Mouse (Mus musculus) lung, embryonic 14.5 days (tissue): ENCODE measurements around the gene Snai3. TPM values are rescaled to one million over a fixed set of nuclear protein-coding genes. Genes with fewer than 3 reads are reported as not detected.
A peak's percentile ranks its signal among the peaks of the same experiment; 100 is the strongest.

Experiments
- ATAC-seq: fragments of 200-750 bp; cut with Nextera tagmentation; 2 replicates; pipeline ENCODE4 v1.8.0; 2017; ENCODE audit warnings: mild to moderate bottlenecking, moderate TSS enrichment, moderate library complexity; ENCODE audit not compliant: insufficient read depth
- DNase-seq: peaks from one replicate; pipeline ENCODE4 v3.0.0-alpha.2; 2015
- H3K27ac ChIP-seq: fragments of 300-500 bp; sonication (generic); 2 replicates; pipeline ENCODE4 v1.5.1; 2014; ENCODE audit warnings: low read depth, mild to moderate bottlenecking, moderate library complexity
- H3K27me3 ChIP-seq: fragments of 300-500 bp; sonication (generic); 2 replicates; pipeline ENCODE4 v1.6.1; 2014; ENCODE audit warnings: low read length, control low read depth; ENCODE audit not compliant: insufficient read depth
- H3K36me3 ChIP-seq: fragments of 300-500 bp; sonication (generic); 2 replicates; pipeline ENCODE4 v1.6.1; 2014; ENCODE audit warnings: control low read depth; ENCODE audit not compliant: insufficient read depth
- H3K4me1 ChIP-seq: fragments of 300-500 bp; sonication (generic); 2 replicates; pipeline ENCODE4 v1.6.1; 2014; ENCODE audit warnings: antibody characterized with exemption, control low read depth; ENCODE audit not compliant: insufficient read depth
- H3K4me2 ChIP-seq: fragments of 300-500 bp; sonication (generic); 2 replicates; pipeline ENCODE4 v1.6.1; 2014; ENCODE audit warnings: mild to moderate bottlenecking
- H3K4me3 ChIP-seq: fragments of 300-500 bp; sonication (generic); 2 replicates; pipeline ENCODE4 v1.5.1; 2014; ENCODE audit warnings: low read depth, low read length
- H3K9ac ChIP-seq: fragments of 300-500 bp; sonication (generic); 2 replicates; pipeline ENCODE4 v1.6.1; 2014
- H3K9me3 ChIP-seq: fragments of 300-500 bp; sonication (generic); 2 replicates; pipeline ENCODE4 v1.6.1; 2016; ENCODE audit warnings: low read depth, low read length, control low read depth
- CTCF ChIP-seq: IDR thresholded peaks from 2 replicates; pipeline ENCODE4 v1.5.1; 2016; ENCODE audit warnings: antibody characterized with exemption, low read depth
- WGBS: fragments of 180-500 bp; shearing (Covaris S2); extraction: QIAGEN DNeasy Blood & Tissue Kit; methylation state at CpG from one replicate; pipeline ENCODE4 v1.1.7; 2014; 5-methylcytosine and 5-hydroxymethylcytosine counted together
- polyA plus RNA-seq: library from polyadenylated mRNA; unstranded; fragments of >200 nt; fragmentation: Nextera tagmentation; extraction: Ambion mirVana; gene quantifications from 2 replicates; pipeline ENCODE4 v1.2.1, GENCODE M21; 2014

The Snai3 gene
- polyA plus RNA-seq, 1 experiment from 2014 or later = 1.3 TPM

- Histone ChIP-seq H3K4me1 (0 out of 2 replicates have a peak, but pooled peaks cover 7% of the 10 kb centered on the region), H3K27me3 (no peaks in the 10 kb centered on the region), H3K36me3 (peaks cover 42% of the 10 kb centered on the region), H3K27ac (no peak overlapping the region), H3K4me2 (no peak overlapping the region), H3K9ac (no peak overlapping the region), H3K4me3 (no peak overlapping the region), H3K9me3 (no peaks in the 10 kb centered on the region)
- ATAC-seq (no peak), DNase-seq (no peak)
- TF ChIP-seq CTCF = no peak
- WGBS = 89% methylated on average over 13 of the region's 13 CpGs
Measured at GRCm38 (mm10) chr8:122467816-122468215, 7.3 kb upstream of the Snai3 start.

- DNase-seq = no peak
- WGBS = 65% methylated on average over 7 of the region's 7 CpGs
- TF ChIP-seq CTCF = no peak
- Histone ChIP-seq H3K4me2 (no peak overlapping the region), H3K4me1 (0 out of 2 replicates have a peak, but pooled peaks cover 10% of the 10 kb centered on the region), H3K36me3 (peaks cover 35% of the 10 kb centered on the region), H3K4me3 (no peak overlapping the region), H3K27ac (no peak overlapping the region), H3K9ac (no peak overlapping the region), H3K27me3 (peaks cover 18% of the 10 kb centered on the region), H3K9me3 (no peaks in the 10 kb centered on the region)
- no peak for ATAC-seq
Measured at GRCm38 (mm10) chr8:122464985-122465384, 4.5 kb upstream of the Snai3 start.

DNA sequence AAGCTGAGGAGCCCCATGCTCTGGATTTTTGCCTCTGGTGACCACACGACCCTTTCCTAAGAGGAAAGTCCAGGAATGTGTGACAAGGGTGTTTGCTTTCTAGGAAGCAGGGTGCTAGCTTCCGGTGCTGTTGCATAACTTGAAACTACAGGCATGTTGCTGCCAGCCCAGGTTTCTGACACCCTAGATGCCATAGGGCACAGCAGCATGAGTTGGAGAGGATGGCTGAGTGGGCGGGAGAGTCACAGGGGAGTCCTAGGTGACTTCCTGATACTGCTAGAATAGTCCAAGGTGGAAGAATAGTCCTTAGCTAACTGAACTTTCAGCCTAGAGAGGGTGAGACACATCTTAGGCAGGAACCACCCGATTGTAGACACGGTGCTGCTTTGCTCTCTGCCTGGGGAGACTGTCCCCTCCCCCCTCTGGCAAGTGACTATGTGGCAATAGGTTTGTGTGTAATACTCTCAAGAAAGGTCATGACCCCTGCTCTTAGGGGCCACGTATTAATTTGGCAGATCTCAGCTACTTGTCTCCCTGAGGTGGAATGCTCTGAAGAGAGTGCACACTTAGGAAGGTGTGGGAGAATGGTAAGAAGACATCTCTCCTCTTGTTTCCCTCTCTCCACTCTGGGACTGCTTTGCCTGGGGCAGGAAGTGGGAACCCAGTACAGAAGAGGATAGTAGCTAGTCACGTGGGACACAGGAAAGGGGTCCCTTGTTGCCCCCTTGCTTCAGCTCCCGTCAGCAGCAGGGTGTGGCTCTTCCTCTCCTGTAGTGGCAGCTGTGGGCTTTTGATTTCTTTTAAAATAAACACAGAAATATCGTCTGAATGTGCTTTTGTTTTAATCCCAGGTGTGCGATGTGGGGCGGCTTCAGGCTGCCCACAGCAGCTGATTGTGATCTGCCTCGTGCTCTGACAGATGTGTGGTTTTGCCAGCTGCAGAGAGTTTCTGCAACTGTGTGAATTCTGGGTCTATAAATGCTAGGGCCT lies 3.4 kb upstream of the Snai3 start:
- ATAC-seq (no peak), DNase-seq (no peak)
- H3K27ac ChIP-seq = peak overlapping the region; percentile 36; the same call in 1 of the 2 replicates
- no peak overlapping the region for H3K4me2 ChIP-seq
- H3K9ac ChIP-seq = no peak overlapping the region
- H3K9me3 ChIP-seq = no peaks in the 10 kb centered on the region
- H3K4me1 ChIP-seq = 0 out of 2 replicates have a peak, but pooled peaks cover 10% of the 10 kb centered on the region
- no peak overlapping the region for H3K4me3 ChIP-seq
- TF ChIP-seq CTCF = no peak
- peaks cover 32% of the 10 kb centered on the region for H3K36me3 ChIP-seq
- peaks cover 28% of the 10 kb centered on the region for H3K27me3 ChIP-seq
- WGBS = 24% methylated on average over 12 of the region's 12 CpGs

DNA sequence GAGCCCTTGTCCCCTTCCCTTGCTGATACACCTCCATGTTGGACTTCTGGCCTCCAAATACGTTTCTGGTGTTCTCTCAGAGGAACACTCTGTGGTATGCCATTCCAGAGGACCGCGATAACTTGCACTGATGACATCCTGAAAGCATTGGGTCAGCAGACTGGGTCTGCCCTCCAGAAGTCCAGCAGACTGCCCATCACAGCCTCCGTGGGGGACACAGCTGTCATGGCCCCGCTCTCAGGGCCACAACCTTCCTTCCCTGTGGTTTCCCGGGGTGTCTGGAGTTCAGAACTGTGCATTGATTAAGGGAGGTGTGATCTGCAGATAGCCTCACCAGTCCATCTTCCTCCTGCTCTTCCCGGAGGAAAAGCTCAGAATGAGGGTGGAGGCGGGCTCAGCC lies 2.0 kb upstream of the Snai3 start:
- Histone ChIP-seq H3K9me3 (no peaks in the 10 kb centered on the region), H3K9ac (no peak overlapping the region), H3K27ac (no peak overlapping the region), H3K27me3 (peaks cover 34% of the 10 kb centered on the region), H3K4me3 (no peak overlapping the region), H3K4me2 (no peak overlapping the region), H3K4me1 (0 out of 2 replicates have a peak, but pooled peaks cover 10% of the 10 kb centered on the region), H3K36me3 (peaks cover 18% of the 10 kb centered on the region)
- WGBS = 64% methylated on average over 8 of the region's 8 CpGs
- TF ChIP-seq CTCF = no peak
- no peak for DNase-seq
- no peak for ATAC-seq

DNA sequence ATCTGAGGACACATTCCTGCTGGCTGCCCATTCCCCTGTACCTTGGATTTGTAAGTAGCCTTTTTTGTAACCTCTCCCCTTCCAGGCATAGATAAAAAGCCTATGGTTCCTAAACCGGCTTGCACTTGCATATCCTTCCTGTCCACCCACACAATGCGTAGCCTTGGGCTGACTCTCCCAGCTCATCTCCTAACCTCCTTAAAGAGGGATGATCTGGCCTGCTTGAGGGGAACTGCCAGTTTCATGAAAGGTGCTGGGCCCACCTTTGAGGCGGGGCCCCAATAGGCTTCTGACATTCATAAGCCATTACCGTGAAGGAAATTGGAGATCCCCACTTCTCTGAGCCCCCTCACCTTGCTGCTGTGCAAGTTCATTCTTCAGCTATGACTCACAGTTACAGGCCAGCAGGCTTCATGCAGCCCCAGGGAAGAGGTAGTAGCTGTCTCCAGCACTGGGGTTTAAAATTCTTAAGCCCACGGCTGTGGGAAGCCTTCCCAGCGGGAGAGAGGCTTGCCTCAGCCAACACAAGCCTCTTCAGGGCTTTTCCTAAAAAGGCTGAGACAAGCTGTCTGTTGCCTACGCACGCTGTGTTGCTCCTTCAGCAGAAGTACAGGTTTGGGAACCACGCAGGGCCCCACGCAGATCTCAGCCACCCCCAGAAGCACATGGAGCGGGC lies 1.1 kb upstream of the Snai3 start:
- Histone ChIP-seq H3K27ac (0 out of 2 replicates have a peak overlapping the region, but pooled peaks have one; percentile 18), H3K36me3 (peaks cover 9% of the 10 kb centered on the region), H3K4me3 (no peak overlapping the region), H3K9ac (no peak overlapping the region), H3K27me3 (peaks cover 34% of the 10 kb centered on the region), H3K4me2 (no peak overlapping the region; the same call in 1 of the 2 replicates), H3K9me3 (no peaks in the 10 kb centered on the region), H3K4me1 (0 out of 2 replicates have a peak, but pooled peaks cover 10% of the 10 kb centered on the region)
- no peak for DNase-seq
- ATAC-seq = no peak
- TF ChIP-seq CTCF = no peak
- WGBS = 56% methylated on average over 11 of the region's 11 CpGs

DNA sequence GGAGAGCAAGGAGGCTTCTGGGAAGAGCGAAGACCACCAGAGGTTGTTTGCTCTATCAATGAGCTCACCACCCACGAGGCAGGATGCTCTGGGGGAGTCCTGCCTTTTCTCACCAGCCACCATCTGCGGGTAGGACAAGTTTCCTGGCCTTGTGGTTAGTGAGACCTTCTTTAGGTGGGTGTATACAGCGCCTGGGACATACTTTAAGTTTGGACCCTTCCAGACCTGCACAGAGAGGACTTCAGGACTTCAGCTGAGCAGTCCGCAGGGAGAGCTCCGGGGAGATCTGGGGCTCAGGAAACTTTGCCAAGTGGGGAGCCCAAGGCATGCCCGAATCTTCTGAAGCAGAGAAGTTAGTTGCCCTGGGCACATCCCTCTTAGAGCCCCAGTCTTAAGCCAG lies 543 bp downstream of the Snai3 start:
- Histone ChIP-seq H3K9me3 (no peaks in the 10 kb centered on the region), H3K27ac (0 out of 2 replicates have a peak overlapping the region, but pooled peaks have one; percentile 2), H3K4me3 (peak overlapping the region; percentile 32), H3K27me3 (peaks cover 34% of the 10 kb centered on the region), H3K9ac (peak overlapping the region; percentile 32; the same call in 1 of the 2 replicates), H3K36me3 (no peaks in the 10 kb centered on the region), H3K4me2 (peak overlapping the region; percentile 64), H3K4me1 (0 out of 2 replicates have a peak, but pooled peaks cover 10% of the 10 kb centered on the region)
- 22% methylated on average over 7 of the region's 7 CpGs for WGBS
- no peak for DNase-seq
- no peak for TF ChIP-seq CTCF
- no peak for ATAC-seq
